Mouse (Mus musculus) hindbrain, embryonic 15.5 days (tissue): ENCODE results near the gene Ar. TPM values are rescaled to one million over a fixed set of nuclear protein-coding genes. Genes with fewer than 3 reads are reported as not detected.

ENCODE experiments used
- ATAC-seq: fragments of 200-750 bp; cut with Nextera tagmentation; 2 replicates; pipeline ENCODE4 v1.8.0; 2017; ENCODE audit warnings: low read depth, moderate number of reproducible peaks, moderate TSS enrichment; ENCODE audit not compliant: low FRiP score
- H3K27ac ChIP-seq: fragments of 300-500 bp; sonication (generic); replicated peaks from 2 replicates; pipeline ENCODE4 v1.5.1; 2015; ENCODE audit warnings: mild to moderate bottlenecking, inconsistent platforms
- H3K27me3 ChIP-seq: fragments of 300-500 bp; sonication (generic); 2 replicates; pipeline ENCODE4 v1.6.1; 2015; ENCODE audit warnings: control low read depth, inconsistent platforms
- H3K36me3 ChIP-seq: fragments of 300-500 bp; sonication (generic); 2 replicates; pipeline ENCODE4 v1.6.1; 2015; ENCODE audit warnings: control low read depth, inconsistent platforms
- H3K4me1 ChIP-seq: fragments of 300-500 bp; sonication (generic); replicated peaks from 2 replicates; pipeline ENCODE4 v1.6.1; 2015; ENCODE audit warnings: control low read depth, inconsistent platforms
- H3K4me2 ChIP-seq: fragments of 300-500 bp; sonication (generic); 2 replicates; pipeline ENCODE4 v1.6.1; 2015; ENCODE audit warnings: moderate library complexity, mild to moderate bottlenecking, inconsistent platforms
- H3K4me3 ChIP-seq: fragments of 300-500 bp; sonication (generic); 2 replicates; pipeline ENCODE4 v1.5.1; 2015; ENCODE audit warnings: mild to moderate bottlenecking, inconsistent platforms
- H3K9ac ChIP-seq: fragments of 300-500 bp; sonication (generic); 2 replicates; pipeline ENCODE4 v1.6.1; 2015; ENCODE audit warnings: inconsistent platforms
- H3K9me3 ChIP-seq: fragments of 300-500 bp; sonication (generic); 2 replicates; pipeline ENCODE4 v1.6.1; 2016; ENCODE audit warnings: control low read depth, inconsistent platforms
- WGBS: fragments of 180-500 bp; shearing (Covaris S2); methylation state at CpG from one replicate; pipeline ENCODE4 v1.1.7; 2015; 5-methylcytosine and 5-hydroxymethylcytosine counted together
- polyA plus RNA-seq: library from polyadenylated mRNA; unstranded; fragments of >200 nt; fragmentation: Nextera tagmentation; extraction: Ambion mirVana; gene quantifications from 2 replicates; pipeline ENCODE4 v1.2.1, GENCODE M21; 2015

The Ar gene
- polyA plus RNA-seq, 1 experiment from 2014 or later, result 0.09 TPM

- no peak for ATAC-seq
- H3K4me1 ChIP-seq, result no peaks in the 10 kb centered on the region
- H3K4me2 ChIP-seq, result no peak overlapping the region
- H3K36me3 ChIP-seq, result no peaks in the 10 kb centered on the region
- H3K27ac ChIP-seq, result no peak overlapping the region
- H3K9ac ChIP-seq, result no peak overlapping the region
- no peaks in the 10 kb centered on the region for H3K27me3 ChIP-seq
- no peak overlapping the region for H3K4me3 ChIP-seq
- H3K9me3 ChIP-seq, result no peaks in the 10 kb centered on the region
These were observed 122.8 kb downstream of the Ar start for GRCm38 (mm10) chrX:98271361-98271760.

- Histone ChIP-seq H3K4me2 (no peak overlapping the region), H3K4me3 (no peak overlapping the region), H3K9me3 (no peaks in the 10 kb centered on the region), H3K4me1 (no peaks in the 10 kb centered on the region), H3K27ac (no peak overlapping the region), H3K36me3 (no peaks in the 10 kb centered on the region), H3K9ac (no peak overlapping the region), H3K27me3 (no peaks in the 10 kb centered on the region)
- WGBS, result 68% methylated on average over 1 of the region's 1 CpGs
- ATAC-seq, result no peak
These were observed 143.2 kb downstream of the Ar start for GRCm38 (mm10) chrX:98291763-98292162.

- H3K4me3 ChIP-seq, result no peak overlapping the region
These were observed 152.1 kb downstream of the Ar start for GRCm38 (mm10) chrX:98300685-98301084.

GRCm38 (mm10) chrX:98301924-98302323 lies 153.4 kb downstream of the Ar start:
- Histone ChIP-seq H3K9me3 (no peaks in the 10 kb centered on the region), H3K4me3 (no peak overlapping the region), H3K4me2 (no peak overlapping the region), H3K36me3 (no peaks in the 10 kb centered on the region), H3K27ac (no peak overlapping the region), H3K9ac (no peak overlapping the region), H3K4me1 (no peaks in the 10 kb centered on the region), H3K27me3 (no peaks in the 10 kb centered on the region)
- no peak for ATAC-seq
- 67% methylated on average over 2 of the region's 2 CpGs for WGBS

More at GRCm38 (mm10) chrX:98300685-98301084, 152.1 kb downstream of the Ar start:
- Histone ChIP-seq H3K9ac (no peak overlapping the region), H3K4me1 (no peaks in the 10 kb centered on the region), H3K9me3 (no peaks in the 10 kb centered on the region), H3K4me2 (no peak overlapping the region), H3K36me3 (no peaks in the 10 kb centered on the region), H3K27me3 (no peaks in the 10 kb centered on the region), H3K27ac (no peak overlapping the region)
- ATAC-seq, result no peak
- 43% methylated on average over 4 of the region's 4 CpGs for WGBS

GRCm38 (mm10) chrX:98315961-98316360 lies 167.4 kb downstream of the Ar start:
- Histone ChIP-seq H3K9me3 (no peaks in the 10 kb centered on the region), H3K9ac (no peak overlapping the region), H3K27me3 (no peaks in the 10 kb centered on the region), H3K4me1 (no peaks in the 10 kb centered on the region), H3K4me3 (no peak overlapping the region), H3K4me2 (no peak overlapping the region), H3K36me3 (no peaks in the 10 kb centered on the region), H3K27ac (no peak overlapping the region)
- ATAC-seq, result no peak
- 97% methylated on average over 3 of the region's 3 CpGs for WGBS

GRCm38 (mm10) chrX:98317483-98317882 lies 168.9 kb downstream of the Ar start:
- Histone ChIP-seq H3K4me1 (no peaks in the 10 kb centered on the region), H3K4me2 (no peak overlapping the region), H3K27ac (no peak overlapping the region), H3K9me3 (no peaks in the 10 kb centered on the region), H3K27me3 (no peaks in the 10 kb centered on the region), H3K9ac (no peak overlapping the region), H3K4me3 (no peak overlapping the region), H3K36me3 (no peaks in the 10 kb centered on the region)
- no peak for ATAC-seq

GRCm38 (mm10) chrX:98323105-98323504 lies 174.5 kb downstream of the Ar start:
- no peaks in the 10 kb centered on the region for H3K9me3 ChIP-seq
- ATAC-seq, result no peak
- no peak overlapping the region for H3K9ac ChIP-seq
- H3K4me3 ChIP-seq, result no peak overlapping the region
- no peaks in the 10 kb centered on the region for H3K36me3 ChIP-seq
- no peaks in the 10 kb centered on the region for H3K4me1 ChIP-seq
- 79% methylated on average over 2 of the region's 2 CpGs for WGBS
- H3K4me2 ChIP-seq, result no peak overlapping the region
- H3K27ac ChIP-seq, result no peak overlapping the region
- no peaks in the 10 kb centered on the region for H3K27me3 ChIP-seq

GRCm38 (mm10) chrX:98347481-98347880 lies 198.9 kb downstream of the Ar start:
- Histone ChIP-seq H3K4me3 (no peak overlapping the region), H3K36me3 (no peaks in the 10 kb centered on the region), H3K27me3 (no peaks in the 10 kb centered on the region), H3K27ac (no peak overlapping the region), H3K9me3 (no peaks in the 10 kb centered on the region), H3K4me2 (no peak overlapping the region), H3K4me1 (no peaks in the 10 kb centered on the region), H3K9ac (no peak overlapping the region)
- ATAC-seq, result no peak
- 74% methylated on average over 1 of the region's 1 CpGs for WGBS

GRCm38 (mm10) chrX:98348036-98348435 lies 199.5 kb downstream of the Ar start:
- Histone ChIP-seq H3K9ac (no peak overlapping the region), H3K4me3 (no peak overlapping the region), H3K27me3 (no peaks in the 10 kb centered on the region), H3K9me3 (no peaks in the 10 kb centered on the region), H3K27ac (no peak overlapping the region), H3K4me1 (no peaks in the 10 kb centered on the region), H3K4me2 (no peak overlapping the region), H3K36me3 (no peaks in the 10 kb centered on the region)
- 51% methylated on average over 4 of the region's 4 CpGs for WGBS
- no peak for ATAC-seq
